Mouse (Mus musculus): ENCODE measurements around the gene Fbxo44. TPM values are rescaled to one million over a fixed set of nuclear protein-coding genes. Genes with fewer than 3 reads are reported as not detected.

The Fbxo44 gene
- total RNA-seq, 2 experiments from 2014 or later, result 136 to 141 TPM

DNA sequence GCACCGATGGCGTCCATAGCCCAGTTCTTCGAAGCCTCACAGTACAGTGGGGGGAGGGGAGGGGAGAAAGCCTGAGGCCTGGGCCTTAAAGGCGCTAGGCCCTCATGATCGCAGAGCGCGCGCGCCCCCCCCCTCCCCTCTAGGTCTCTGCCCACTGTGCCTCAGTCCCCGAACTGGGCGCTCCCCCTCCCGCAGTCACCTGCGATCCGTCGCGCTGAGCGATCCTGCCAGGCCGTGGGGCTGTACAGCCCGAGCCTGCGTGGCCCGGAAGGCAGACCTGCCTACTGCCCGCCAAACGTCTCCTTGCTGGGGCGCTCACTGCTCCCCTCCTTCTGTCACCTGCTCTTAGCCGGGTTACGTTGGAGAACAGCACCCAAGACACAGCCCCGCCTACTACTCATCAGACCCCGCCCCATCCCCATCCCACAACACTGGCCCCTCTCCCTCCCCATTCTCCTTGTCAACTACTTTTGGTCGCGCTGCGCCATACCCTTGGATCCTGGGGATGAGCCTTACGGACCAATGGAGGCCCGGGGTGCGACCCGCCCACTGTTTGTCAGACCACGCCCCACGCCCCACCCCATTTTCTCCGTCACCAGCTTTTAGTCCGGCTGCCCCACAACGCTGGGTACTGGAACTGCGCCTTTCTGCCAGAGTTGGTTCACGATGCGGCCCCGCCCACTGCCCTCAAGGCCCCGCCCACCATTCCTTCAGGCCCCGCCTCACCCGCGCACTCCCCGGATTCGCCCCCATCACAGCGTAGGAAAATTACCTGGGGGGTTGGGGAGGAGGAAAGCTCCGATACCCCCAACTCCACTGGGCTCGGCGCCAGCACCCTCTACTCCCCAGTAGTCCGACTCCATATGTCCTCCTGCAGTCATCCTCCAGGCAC, 492 bp downstream of the Fbxo44 start:
- peak overlapping the region; percentile 97 for H3K27ac ChIP-seq
- TF ChIP-seq CTCF (conservative IDR thresholded peaks at IDR 0.05), result peak; percentile 51
- H3K4me3 ChIP-seq, result peak overlapping the region; percentile 90
- peak; percentile 99 for DNase-seq (ENCODE audit: low spot score in 2 of 2)

DNA sequence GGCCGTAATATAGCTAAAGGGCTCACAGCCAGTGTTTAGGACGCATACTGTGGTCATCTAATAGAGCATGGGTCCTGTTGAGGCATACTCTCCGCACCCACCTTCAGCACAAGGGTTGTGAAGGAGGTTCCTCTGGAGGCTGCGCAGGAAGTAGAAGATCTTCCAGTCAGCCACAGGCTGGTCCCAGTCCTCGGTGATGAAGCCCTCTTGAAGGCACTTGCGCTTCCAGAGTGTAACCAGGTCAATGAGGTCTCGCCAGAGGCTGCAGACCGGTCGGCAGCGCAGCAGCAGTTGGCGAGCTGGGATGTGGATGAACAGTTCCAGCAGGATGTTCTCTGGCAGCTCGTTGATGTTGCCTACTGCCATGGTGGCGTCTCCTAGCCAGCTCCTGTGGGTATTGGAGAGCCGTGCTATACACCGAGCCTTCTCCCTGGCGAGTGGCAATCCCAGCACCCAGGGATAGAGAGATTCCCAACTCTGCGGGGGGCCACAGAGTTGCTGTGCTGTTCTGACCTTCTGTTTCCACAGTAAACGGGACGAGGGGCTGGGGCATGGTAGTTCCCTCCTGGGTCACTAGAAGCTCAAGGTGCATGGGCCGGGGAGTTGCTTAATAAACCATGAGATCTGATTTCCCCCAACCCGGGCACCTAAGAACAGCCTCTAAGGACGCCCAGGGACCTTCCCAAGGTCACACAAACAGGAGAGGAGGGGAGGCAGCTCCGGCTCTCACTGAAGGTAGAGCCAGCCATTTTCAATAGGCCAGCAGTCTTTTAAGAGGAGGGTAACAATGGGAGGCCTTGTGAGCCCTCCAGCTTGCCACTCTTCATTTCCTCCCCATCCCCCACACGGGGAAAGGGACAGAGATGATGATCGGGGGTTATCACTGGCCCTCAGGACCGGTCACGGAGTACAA, 1.6 kb downstream of the Fbxo44 start:
- peak overlapping the region; percentile 90 for H3K4me3 ChIP-seq
- peak in 1 of 2 experiments; percentile 47 for DNase-seq (ENCODE audit: low spot score in 2 of 2)
- TF ChIP-seq CTCF (conservative IDR thresholded peaks at IDR 0.05), result no peak
- peak overlapping the region; percentile 97 for H3K27ac ChIP-seq

DNA sequence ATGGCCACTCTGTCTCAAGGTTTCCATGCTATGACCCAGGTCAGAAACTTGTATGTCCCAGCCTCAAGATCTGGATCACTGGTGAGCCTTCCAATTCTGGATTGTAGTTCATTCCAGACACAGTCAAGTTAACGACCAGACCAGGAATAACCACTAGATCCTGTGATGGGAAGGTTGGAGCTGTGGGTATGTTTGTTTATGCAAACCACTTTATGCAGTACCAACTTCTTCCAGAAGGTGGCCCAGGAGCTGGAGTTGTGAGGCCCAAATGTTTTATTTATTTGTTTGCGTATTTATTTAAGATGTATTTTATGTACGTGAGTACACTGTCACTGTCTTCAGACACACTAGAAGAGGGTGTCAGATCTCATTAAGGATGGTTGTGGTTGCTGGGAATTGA, 5.3 kb downstream of the Fbxo44 start:
- peak in 1 of 2 experiments; percentile 74 for DNase-seq (ENCODE audit: low spot score in 2 of 2)
- TF ChIP-seq CTCF (conservative IDR thresholded peaks at IDR 0.05), result peak; percentile 86
- Histone ChIP-seq H3K4me3 (no peak overlapping the region), H3K27ac (no peak overlapping the region)

DNA sequence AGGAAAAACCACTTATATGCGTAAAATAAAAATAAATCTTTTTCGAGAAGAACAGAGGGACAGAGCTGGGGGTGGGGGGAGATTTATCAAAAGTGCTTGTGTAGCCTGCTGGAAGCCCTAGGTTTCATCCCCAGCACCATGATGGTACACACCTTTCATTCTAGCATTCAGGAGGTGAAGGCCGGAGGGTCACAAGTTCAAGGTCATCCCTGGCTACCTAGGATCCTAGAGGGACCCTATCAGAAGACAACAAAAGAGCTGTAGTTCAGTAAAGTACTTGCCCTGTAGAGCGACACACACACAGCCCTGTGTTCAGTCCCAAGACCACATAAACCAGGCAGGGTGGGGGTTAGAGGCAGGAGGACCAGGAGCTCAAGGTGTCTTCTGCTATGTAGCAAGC, 6.3 kb downstream of the Fbxo44 start:
- DNase-seq (ENCODE audit: low spot score in 2 of 2), result no peak
- H3K27ac ChIP-seq, result no peak overlapping the region
- no peak for TF ChIP-seq CTCF (conservative IDR thresholded peaks at IDR 0.05)

GRCm38 (mm10) chr4:148152547-148152946, 7.7 kb downstream of the Fbxo44 start:
- peak overlapping the region; percentile 99; the same call in 1 of the 2 replicates for H3K27ac ChIP-seq
- no peak overlapping the region for H3K4me3 ChIP-seq
- no peak for TF ChIP-seq CTCF (conservative IDR thresholded peaks at IDR 0.05)
- DNase-seq (ENCODE audit: low spot score in 2 of 2), result no peak

More for the DNA sequence above, 6.3 kb downstream of the Fbxo44 start:
- no peak overlapping the region for H3K4me3 ChIP-seq

DNA sequence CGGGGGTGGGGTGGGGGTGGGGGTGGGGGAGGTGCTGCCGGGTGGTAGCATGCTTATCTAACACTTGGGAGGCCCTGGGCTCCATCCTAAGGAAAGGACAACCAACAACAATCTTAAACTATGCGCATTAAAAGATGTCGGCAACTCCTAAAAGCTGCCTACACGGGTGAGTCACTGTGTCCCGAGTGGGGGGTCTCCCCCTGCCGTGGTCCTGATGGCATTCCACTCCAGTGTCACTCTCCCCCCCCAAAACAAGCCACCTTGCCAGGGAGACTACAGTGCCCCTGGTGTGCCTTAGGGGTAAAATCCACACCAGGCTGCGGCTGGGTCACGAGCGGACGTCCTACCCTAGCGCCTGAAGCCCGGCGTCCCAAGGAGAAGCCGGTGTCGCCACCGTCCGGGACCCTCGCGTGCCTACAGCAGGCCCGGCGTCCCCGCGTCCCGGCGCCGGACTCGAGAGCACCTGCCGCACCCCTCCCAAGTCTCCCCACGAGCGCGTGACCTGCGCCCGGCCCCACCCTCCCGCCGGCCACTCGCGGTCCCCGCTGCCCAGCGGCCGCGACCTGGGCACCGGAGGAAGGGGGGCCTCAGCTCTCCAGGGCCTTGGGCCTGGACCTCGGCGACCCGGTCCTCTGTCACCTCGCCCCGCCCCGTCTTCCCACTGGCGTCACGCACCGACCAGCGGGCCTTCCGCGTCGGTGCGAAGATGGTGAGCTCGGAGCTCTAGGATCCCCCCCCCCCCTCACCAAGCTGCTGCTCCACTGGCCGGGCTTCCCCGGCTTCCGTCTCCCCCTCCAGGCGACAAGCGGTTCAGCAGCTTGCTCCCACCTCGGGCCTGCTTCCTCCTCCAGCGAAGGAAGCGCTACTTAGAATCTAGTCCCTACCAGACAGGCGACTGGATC, 8.8 kb downstream of the Fbxo44 start, which contains the start of gene Fbxo6:
Gene Fbxo6, minus strand, starts transcription at position 874 of the 902 bp plus-strand sequence.
- TF ChIP-seq CTCF (conservative IDR thresholded peaks at IDR 0.05), result peak; percentile 71
- DNase-seq (ENCODE audit: low spot score in 2 of 2), result peak; percentile 86 to 89
- Histone ChIP-seq H3K27ac (peak within 1 kb of the TSS; percentile 99), H3K4me3 (peak within 1 kb of the TSS; percentile 87)

GRCm38 (mm10) chr4:148150953-148151266, 9.4 kb downstream of the Fbxo44 start:
- Histone ChIP-seq H3K4me3 (peak overlapping the region; percentile 87), H3K27ac (peak overlapping the region; percentile 99)
- no peak for DNase-seq (ENCODE audit: low spot score in 2 of 2)
- TF ChIP-seq CTCF (conservative IDR thresholded peaks at IDR 0.05), result no peak

DNA sequence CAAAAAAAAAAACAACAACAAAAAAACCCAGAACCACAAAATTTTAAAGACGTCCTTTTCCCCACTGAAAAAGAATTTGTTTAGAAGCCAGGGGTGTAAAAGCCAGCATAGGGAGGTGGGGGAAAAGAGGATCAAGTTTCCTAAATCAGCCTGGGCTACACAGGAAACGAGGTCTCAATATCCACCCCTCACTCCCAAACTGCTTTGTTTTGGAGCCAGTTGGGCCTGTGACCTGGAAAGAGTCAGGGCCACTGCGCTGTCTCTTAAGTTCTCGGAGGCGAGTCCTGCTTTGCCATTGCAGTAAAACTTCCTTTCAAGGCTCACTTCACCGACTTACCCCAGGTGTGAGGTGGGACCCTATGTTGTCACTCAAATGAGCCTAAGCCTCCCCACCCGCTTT, 10.0 kb downstream of the Fbxo44 start:
- H3K27ac ChIP-seq, result peak overlapping the region; percentile 99; the same call in 1 of the 2 replicates
- no peak overlapping the region for H3K4me3 ChIP-seq
- TF ChIP-seq CTCF (conservative IDR thresholded peaks at IDR 0.05), result no peak
- no peak for DNase-seq (ENCODE audit: low spot score in 2 of 2)

- Histone ChIP-seq H3K4me3 (no peak overlapping the region), H3K27ac (no peak overlapping the region)
- TF ChIP-seq CTCF (conservative IDR thresholded peaks at IDR 0.05), result no peak
- DNase-seq (ENCODE audit: low spot score in 2 of 2), result no peak
Observed at GRCm38 (mm10) chr4:148149540-148149939, 10.7 kb downstream of the Fbxo44 start.

DNA sequence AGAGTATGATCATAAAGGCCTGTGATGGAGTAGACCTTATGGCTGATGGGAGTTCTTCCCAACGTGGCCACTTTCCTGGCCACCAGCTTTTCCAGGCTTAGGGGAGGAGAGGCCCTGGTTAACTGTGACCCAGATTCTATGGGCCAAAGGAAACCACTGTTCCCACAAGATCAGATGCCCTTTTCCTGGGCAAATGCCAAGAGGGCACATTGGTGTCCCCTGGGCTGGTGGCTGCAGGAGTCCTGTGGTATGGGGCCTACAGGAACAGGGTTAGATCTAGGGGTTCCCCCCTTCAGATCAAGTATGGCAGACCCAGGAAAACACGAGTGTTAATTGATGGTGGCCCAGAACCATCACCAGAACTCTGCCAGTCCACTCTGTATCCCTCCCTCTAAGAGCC, 12.6 kb downstream of the Fbxo44 start:
- TF ChIP-seq CTCF (conservative IDR thresholded peaks at IDR 0.05), result no peak
- Histone ChIP-seq H3K4me3 (no peak overlapping the region), H3K27ac (no peak overlapping the region)
- no peak for DNase-seq (ENCODE audit: low spot score in 2 of 2)

DNA sequence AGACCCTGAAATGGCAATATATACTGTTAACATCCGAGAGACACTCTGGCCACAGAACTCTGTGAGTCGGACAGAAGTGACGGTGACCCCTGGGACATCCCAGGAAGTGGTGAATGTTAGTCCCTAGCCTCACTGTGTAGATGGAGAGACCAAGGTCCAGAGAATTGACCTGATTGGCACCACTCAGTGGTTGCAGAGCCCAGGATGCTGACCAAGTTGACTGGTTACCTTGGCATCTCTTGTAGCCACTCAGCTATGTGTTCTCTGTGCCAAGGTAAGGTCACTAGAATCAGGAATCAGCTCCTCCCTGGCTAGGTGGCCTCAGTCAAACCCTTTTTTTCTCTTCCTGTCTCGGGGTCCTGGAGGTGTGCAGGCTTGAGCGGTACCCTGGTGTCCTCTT, 16.6 kb downstream of the Fbxo44 start:
- no peak overlapping the region for H3K4me3 ChIP-seq
- TF ChIP-seq CTCF (conservative IDR thresholded peaks at IDR 0.05), result no peak
- DNase-seq (ENCODE audit: low spot score in 2 of 2), result no peak

More for the DNA sequence above, 16.6 kb downstream of the Fbxo44 start:
- H3K27ac ChIP-seq, result no peak overlapping the region
